Mouse (Mus musculus): Measurements from ENCODE around the gene Mettl7a1. TPM values are rescaled to one million over a fixed set of nuclear protein-coding genes. Genes with fewer than 3 reads are reported as not detected.
A peak's percentile ranks its signal among the peaks of the same experiment; 100 is the strongest.
"Not testable (repeated sequence)": the region's sequence is repeated elsewhere in the genome, so short reads cannot be mapped to it uniquely, and the experiment has no call there.

The Mettl7a1 gene
- polyA plus RNA-seq, 1 experiment from 2014 or later: 13.2 TPM

GRCm38 (mm10) chr15:100306201-100306600 is 2.3 kb downstream of the Mettl7a1 start:
- ATAC-seq (replicated peaks; ENCODE audit: low FRiP score): no peak
- Histone ChIP-seq H3K4me1 (peaks cover 14% of the 10 kb centered on the region), H3K36me3 (no peaks in the 10 kb centered on the region), H3K4me2 (peak overlapping the region; percentile 83), H3K27ac (no peak overlapping the region), H3K4me3 (replicated peaks) (0 out of 2 replicates have a peak overlapping the region, but pooled peaks have one; percentile 57), H3K9me3 (replicated peaks) (no peaks in the 10 kb centered on the region), H3K27me3 (no peaks in the 10 kb centered on the region), H3K9ac (no peak overlapping the region)
- WGBS: 70% methylated on average over 2 of the region's 2 CpGs

GRCm38 (mm10) chr15:100307438-100308096 is 3.6 kb downstream of the Mettl7a1 start:
- H3K27me3 ChIP-seq; H3K4me3 ChIP-seq (replicated peaks); H3K9ac ChIP-seq; ATAC-seq (replicated peaks; ENCODE audit: low FRiP score); H3K4me2 ChIP-seq; H3K36me3 ChIP-seq; H3K27ac ChIP-seq; H3K9me3 ChIP-seq (replicated peaks): not testable (repeated sequence)
- H3K4me1 ChIP-seq: peaks cover 16% of the 10 kb centered on the region
- 31% methylated on average over 11 of the region's 11 CpGs for WGBS

- WGBS: 76% methylated on average over 2 of the region's 2 CpGs
- no peak for ATAC-seq (replicated peaks; ENCODE audit: low FRiP score)
- H3K27ac ChIP-seq: no peak overlapping the region
Observed at GRCm38 (mm10) chr15:100312346-100312745, 8.4 kb downstream of the Mettl7a1 start.

GRCm38 (mm10) chr15:100314448-100315145 is 10.7 kb downstream of the Mettl7a1 start:
- Histone ChIP-seq H3K27ac (no peak overlapping the region), H3K4me1 (0 out of 2 replicates have a peak, but pooled peaks cover 3% of the 10 kb centered on the region)
- WGBS: 94% methylated on average over 5 of the region's 5 CpGs

More at GRCm38 (mm10) chr15:100312346-100312745, 8.4 kb downstream of the Mettl7a1 start:
- no peak overlapping the region for H3K9ac ChIP-seq
- H3K9me3 ChIP-seq (replicated peaks): no peaks in the 10 kb centered on the region
- H3K4me1 ChIP-seq: 0 out of 2 replicates have a peak, but pooled peaks cover 3% of the 10 kb centered on the region
- no peaks in the 10 kb centered on the region for H3K27me3 ChIP-seq
- H3K4me2 ChIP-seq: no peak overlapping the region
- H3K36me3 ChIP-seq: peaks cover 7% of the 10 kb centered on the region; the same call in 1 of the 2 replicates
- H3K4me3 ChIP-seq (replicated peaks): no peak overlapping the region

GRCm38 (mm10) chr15:100318014-100318671 is 14.2 kb downstream of the Mettl7a1 start:
- H3K4me1 ChIP-seq; H3K9me3 ChIP-seq (replicated peaks); H3K4me2 ChIP-seq; H3K27me3 ChIP-seq; H3K36me3 ChIP-seq; ATAC-seq (replicated peaks; ENCODE audit: low FRiP score); H3K27ac ChIP-seq; H3K9ac ChIP-seq; H3K4me3 ChIP-seq (replicated peaks): not testable (repeated sequence)
- 62% methylated on average over 4 of the region's 4 CpGs for WGBS

More at GRCm38 (mm10) chr15:100314448-100315145, 10.7 kb downstream of the Mettl7a1 start:
- Histone ChIP-seq H3K27me3 (no peaks in the 10 kb centered on the region), H3K9ac (no peak overlapping the region), H3K4me2 (no peak overlapping the region), H3K36me3 (peaks cover 7% of the 10 kb centered on the region; the same call in 1 of the 2 replicates), H3K4me3 (replicated peaks) (no peak overlapping the region), H3K9me3 (replicated peaks) (no peaks in the 10 kb centered on the region)
- ATAC-seq (replicated peaks; ENCODE audit: low FRiP score): no peak

GRCm38 (mm10) chr15:100319884-100320283 is 15.9 kb downstream of the Mettl7a1 start:
- Histone ChIP-seq H3K36me3 (peaks cover under 1% of the 10 kb centered on the region; the same call in 1 of the 2 replicates), H3K27me3 (no peaks in the 10 kb centered on the region), H3K4me3 (replicated peaks) (no peak overlapping the region), H3K9me3 (replicated peaks) (no peaks in the 10 kb centered on the region), H3K9ac (no peak overlapping the region), H3K4me1 (peaks cover 4% of the 10 kb centered on the region; the same call in 1 of the 2 replicates), H3K4me2 (no peak overlapping the region), H3K27ac (no peak overlapping the region)
- WGBS: 73% methylated on average over 1 of the region's 1 CpGs
- no peak for ATAC-seq (replicated peaks; ENCODE audit: low FRiP score)

GRCm38 (mm10) chr15:100320295-100320905 is 16.5 kb downstream of the Mettl7a1 start:
- H3K4me2 ChIP-seq: no peak overlapping the region
- no peaks in the 10 kb centered on the region for H3K36me3 ChIP-seq
- H3K9me3 ChIP-seq (replicated peaks): no peaks in the 10 kb centered on the region
- no peaks in the 10 kb centered on the region for H3K27me3 ChIP-seq
- peaks cover 4% of the 10 kb centered on the region; the same call in 1 of the 2 replicates for H3K4me1 ChIP-seq
- WGBS: 62% methylated on average over 9 of the region's 9 CpGs
- no peak for ATAC-seq (replicated peaks; ENCODE audit: low FRiP score)
- no peak overlapping the region for H3K9ac ChIP-seq
- no peak overlapping the region for H3K4me3 ChIP-seq (replicated peaks)
- no peak overlapping the region for H3K27ac ChIP-seq

- no peak for ATAC-seq (replicated peaks; ENCODE audit: low FRiP score)
- 52% methylated on average over 5 of the region's 5 CpGs for WGBS
Observed at GRCm38 (mm10) chr15:100321134-100321533, 17.2 kb downstream of the Mettl7a1 start.

GRCm38 (mm10) chr15:100324021-100324591 is 20.2 kb downstream of the Mettl7a1 start:
- H3K36me3 ChIP-seq: no peaks in the 10 kb centered on the region

More at GRCm38 (mm10) chr15:100321134-100321533, 17.2 kb downstream of the Mettl7a1 start:
- Histone ChIP-seq H3K27ac (no peak overlapping the region), H3K4me2 (no peak overlapping the region), H3K9me3 (replicated peaks) (no peaks in the 10 kb centered on the region), H3K4me3 (replicated peaks) (no peak overlapping the region), H3K9ac (no peak overlapping the region), H3K4me1 (peaks cover 4% of the 10 kb centered on the region; the same call in 1 of the 2 replicates), H3K27me3 (no peaks in the 10 kb centered on the region), H3K36me3 (no peaks in the 10 kb centered on the region)

GRCm38 (mm10) chr15:100325235-100325634 is 21.3 kb downstream of the Mettl7a1 start:
- no peak overlapping the region for H3K9ac ChIP-seq
- 65% methylated on average over 3 of the region's 3 CpGs for WGBS
- peaks cover 5% of the 10 kb centered on the region; the same call in 1 of the 2 replicates for H3K4me1 ChIP-seq
- H3K27me3 ChIP-seq: no peaks in the 10 kb centered on the region
- H3K4me3 ChIP-seq (replicated peaks): no peak overlapping the region
- no peaks in the 10 kb centered on the region for H3K9me3 ChIP-seq (replicated peaks)
- H3K36me3 ChIP-seq: no peaks in the 10 kb centered on the region
- 0 out of 2 replicates have a peak, but pooled peaks have one; percentile 27 for ATAC-seq (replicated peaks; ENCODE audit: low FRiP score)
- 0 out of 2 replicates have a peak overlapping the region, but pooled peaks have one; percentile 22 for H3K27ac ChIP-seq
- no peak overlapping the region for H3K4me2 ChIP-seq

More at GRCm38 (mm10) chr15:100324021-100324591, 20.2 kb downstream of the Mettl7a1 start:
- H3K4me3 ChIP-seq (replicated peaks): no peak overlapping the region
- no peak overlapping the region for H3K27ac ChIP-seq
- no peak overlapping the region for H3K9ac ChIP-seq
- no peaks in the 10 kb centered on the region for H3K9me3 ChIP-seq (replicated peaks)
- ATAC-seq (replicated peaks; ENCODE audit: low FRiP score): no peak
- no peak overlapping the region for H3K4me2 ChIP-seq
- H3K27me3 ChIP-seq: no peaks in the 10 kb centered on the region
- peaks cover 7% of the 10 kb centered on the region; the same call in 1 of the 2 replicates for H3K4me1 ChIP-seq
- WGBS: 69% methylated on average over 12 of the region's 12 CpGs

- H3K4me1 ChIP-seq; H3K36me3 ChIP-seq; H3K4me3 ChIP-seq (replicated peaks); ATAC-seq (replicated peaks; ENCODE audit: low FRiP score); H3K27ac ChIP-seq; H3K27me3 ChIP-seq; H3K9me3 ChIP-seq (replicated peaks); H3K4me2 ChIP-seq; H3K9ac ChIP-seq: not testable (repeated sequence)
- WGBS: 68% methylated on average over 4 of the region's 4 CpGs
Observed at GRCm38 (mm10) chr15:100328089-100328488, 24.1 kb downstream of the Mettl7a1 start.
